Mouse (Mus musculus) adrenal gland, adult (tissue): ENCODE measurements around the gene Yes1.
"Not testable (repeated sequence)": the region's sequence is repeated elsewhere in the genome, so short reads cannot be mapped to it uniquely, and the experiment has no call there.

Experiments used
- DNase-seq, 2 experiments: peaks; one replicate each; pipeline ENCODE4 v3.0.0; 2022 to 2023; ENCODE audit warnings: low spot score in 1 of 2; ENCODE audit not compliant: inconsistent age in 2 of 2

Gene Yes1

GRCm38 (mm10) chr5:32610801-32611340 lies at the start of gene Yes1:
TSS of gene Yes1 (plus strand) at chr5:32611171.
- peak; percentile 93 to 97 for DNase-seq

GRCm38 (mm10) chr5:32564697-32565096 lies 46.3 kb upstream of the Yes1 start:
- no peak for DNase-seq

DNA sequence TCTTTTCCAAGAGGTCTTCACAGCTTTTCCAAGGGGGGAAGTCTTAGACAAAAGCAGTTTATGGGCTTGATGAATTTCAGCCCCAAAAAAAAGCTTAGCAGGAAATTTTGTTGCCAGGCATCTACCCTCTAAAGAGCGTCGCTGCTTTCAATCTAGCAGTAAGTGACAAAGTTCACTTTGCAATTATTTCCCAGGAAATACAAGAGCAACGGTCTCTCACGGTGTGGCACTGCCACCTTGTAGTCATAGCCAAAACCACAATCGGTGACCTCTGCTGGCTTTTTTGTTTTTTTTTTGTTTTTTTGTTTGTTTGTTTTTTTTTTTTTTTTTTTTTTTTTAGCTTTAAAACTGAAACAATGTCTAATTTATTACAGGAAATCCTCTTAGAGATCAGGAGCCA lies 39.2 kb upstream of the Yes1 start:
- no peak for DNase-seq

DNA sequence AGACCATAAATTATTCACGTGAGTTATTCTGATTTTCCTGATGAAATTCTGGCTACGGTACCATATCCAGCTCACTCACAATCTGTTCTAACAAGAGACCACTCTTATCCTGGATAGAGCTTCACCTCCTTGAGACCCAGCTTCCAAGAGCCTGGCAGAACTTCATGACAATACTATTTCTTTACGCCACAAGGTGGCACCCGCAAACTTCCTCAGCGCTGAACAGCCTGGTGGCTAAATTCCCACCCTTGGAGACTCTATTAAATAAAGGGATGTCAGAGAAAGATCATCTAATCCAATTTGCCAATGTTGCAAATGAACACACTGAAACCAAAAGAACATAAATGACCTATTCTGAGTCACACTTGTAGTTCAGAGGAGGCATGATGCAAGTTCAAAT lies 22.8 kb upstream of the Yes1 start:
- DNase-seq, result peak; percentile 72 to 92

DNA sequence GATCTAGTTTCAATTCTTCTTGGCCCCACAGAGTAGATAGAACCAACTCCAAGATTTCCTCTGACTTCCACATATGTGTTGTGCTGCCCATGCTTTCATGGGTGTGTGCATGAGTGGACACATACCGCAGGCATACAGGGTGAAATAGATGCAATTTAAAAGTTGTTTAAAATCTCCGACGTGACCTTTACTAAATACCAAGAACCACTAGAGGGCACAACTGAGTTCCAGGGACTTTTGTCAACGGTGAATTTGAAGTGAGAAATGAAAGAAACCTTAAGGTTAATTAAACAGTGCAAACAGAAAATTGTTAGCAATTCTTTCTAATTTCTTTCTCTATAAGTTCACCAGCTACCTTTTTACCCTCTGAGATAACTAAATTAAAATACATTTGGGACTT lies 17.2 kb upstream of the Yes1 start:
- peak in 1 of 2 experiments; percentile 74 for DNase-seq

DNA sequence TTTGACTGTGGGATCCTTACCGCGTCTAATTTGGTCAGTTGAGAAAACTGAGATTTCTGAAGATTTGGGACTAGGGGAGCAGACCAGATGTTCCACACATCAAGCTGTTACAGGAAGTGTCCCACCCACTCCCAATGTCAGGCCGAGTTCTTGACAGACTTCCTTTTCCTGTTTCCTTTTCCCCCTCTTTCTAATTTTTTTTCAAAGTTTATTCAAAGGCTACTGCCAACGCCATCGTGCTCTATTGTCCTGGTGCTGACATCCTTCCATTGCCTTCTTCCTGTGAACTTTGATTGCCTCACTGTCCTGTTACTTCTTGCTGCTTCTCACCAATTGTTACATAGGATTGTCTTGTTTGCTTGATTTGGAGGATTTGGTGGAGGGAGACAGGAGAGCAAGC lies 16.6 kb upstream of the Yes1 start:
- peak in 1 of 2 experiments; percentile 54 for DNase-seq

DNA sequence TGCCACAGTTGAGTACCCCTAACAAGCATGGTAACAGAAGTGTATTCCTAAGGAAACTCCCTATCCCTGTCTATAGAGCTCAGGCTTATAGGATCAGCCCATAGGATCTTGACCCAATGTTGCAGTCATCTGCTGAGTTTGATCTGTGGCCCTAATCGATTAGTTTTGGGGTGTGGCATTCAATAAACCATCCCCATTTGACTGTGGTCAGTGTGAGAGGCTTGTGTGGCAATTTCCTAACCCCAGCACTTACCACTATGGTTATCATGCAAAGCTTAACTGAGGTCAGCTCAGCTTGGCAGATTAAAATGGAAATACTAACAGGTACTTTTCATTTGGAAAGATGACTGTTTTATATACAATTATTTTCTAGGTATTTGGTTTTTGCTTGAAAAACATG lies 5.1 kb upstream of the Yes1 start:
- DNase-seq, result no peak

- DNase-seq, result peak; percentile 42 to 85
These were observed 3.1 kb upstream of the Yes1 start for GRCm38 (mm10) chr5:32607776-32608355.

- DNase-seq, result peak; percentile 35 to 77
These were observed 2.5 kb upstream of the Yes1 start for GRCm38 (mm10) chr5:32608516-32608915.

DNA sequence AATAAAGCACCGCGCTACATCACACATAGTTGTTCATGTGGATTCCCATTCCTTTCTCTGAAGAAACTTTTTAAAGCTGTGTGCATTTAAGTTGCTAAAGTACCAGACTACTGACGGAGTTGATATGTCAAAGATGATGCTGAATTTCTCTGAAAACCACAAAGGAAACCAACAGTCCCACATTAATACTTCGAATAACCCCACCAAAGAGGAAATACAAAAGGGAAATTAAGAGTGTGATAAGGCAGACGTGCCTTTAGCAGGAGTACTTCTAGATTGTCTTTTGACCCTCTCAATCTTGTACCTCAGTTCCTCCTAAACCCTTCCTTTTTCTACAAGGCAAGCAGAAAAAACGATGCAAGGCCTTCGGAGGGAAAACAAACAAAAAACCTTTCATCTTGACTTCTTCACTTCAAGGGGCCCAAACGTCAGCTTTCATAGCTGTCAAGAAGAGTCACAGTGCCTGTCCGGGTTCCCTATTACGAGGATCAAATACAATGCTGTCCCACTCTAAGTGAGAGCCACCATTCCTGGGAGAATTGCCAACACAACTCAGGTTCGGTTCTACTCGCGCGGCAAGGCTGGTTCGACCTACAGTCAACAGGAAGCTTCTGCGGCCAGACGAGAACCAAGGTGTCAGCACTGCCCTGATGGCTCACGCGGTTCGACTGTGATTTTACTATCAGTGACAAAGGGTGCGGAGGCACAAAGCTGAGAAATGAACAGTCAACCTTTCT lies 739 bp upstream of the Yes1 start:
- no peak for DNase-seq

GRCm38 (mm10) chr5:32611341-32611961 lies 480 bp downstream of the Yes1 start:
- DNase-seq, result no peak

DNA sequence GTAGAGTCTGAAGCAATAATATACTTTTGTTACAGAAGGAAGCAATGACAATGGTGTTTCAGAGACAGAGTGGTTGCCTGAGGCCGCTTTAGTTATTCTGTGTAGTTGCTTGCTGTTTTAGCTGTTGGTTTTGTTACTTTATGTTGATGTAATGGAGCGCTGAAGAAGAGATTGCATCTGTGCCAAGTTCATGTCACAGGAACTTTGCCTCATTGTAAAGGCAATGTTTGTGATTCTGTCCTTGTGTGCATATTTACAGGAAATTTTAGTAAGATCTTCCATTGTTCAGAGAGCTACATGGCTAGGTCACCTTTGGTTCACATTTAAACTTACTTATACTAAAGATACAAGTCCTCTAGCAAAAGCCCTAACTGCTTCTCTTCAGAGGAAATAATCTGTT lies 3.3 kb downstream of the Yes1 start:
- no peak for DNase-seq

DNA sequence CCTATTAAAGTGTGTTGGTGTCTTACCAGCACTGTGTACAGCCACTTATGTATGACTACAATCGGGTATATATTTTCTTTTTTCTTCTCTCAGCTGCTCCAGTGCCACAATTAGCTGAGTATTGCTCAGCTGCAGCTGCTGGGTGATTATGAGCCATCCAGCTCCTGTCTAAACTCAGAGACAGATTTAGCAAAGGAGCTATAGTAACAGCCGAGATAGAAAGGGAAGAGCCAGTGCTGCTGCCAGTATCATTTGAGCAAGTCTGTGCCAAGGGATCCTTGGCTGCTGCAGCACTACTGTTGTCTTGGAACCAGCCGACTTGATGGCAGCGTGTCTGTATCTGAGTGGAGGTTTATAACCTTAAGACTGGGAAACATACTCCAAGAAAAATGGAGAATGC lies 3.7 kb downstream of the Yes1 start:
- peak in 1 of 2 experiments; percentile 55 for DNase-seq

GRCm38 (mm10) chr5:32616489-32616888 lies 5.5 kb downstream of the Yes1 start:
- not testable (repeated sequence) for DNase-seq

DNA sequence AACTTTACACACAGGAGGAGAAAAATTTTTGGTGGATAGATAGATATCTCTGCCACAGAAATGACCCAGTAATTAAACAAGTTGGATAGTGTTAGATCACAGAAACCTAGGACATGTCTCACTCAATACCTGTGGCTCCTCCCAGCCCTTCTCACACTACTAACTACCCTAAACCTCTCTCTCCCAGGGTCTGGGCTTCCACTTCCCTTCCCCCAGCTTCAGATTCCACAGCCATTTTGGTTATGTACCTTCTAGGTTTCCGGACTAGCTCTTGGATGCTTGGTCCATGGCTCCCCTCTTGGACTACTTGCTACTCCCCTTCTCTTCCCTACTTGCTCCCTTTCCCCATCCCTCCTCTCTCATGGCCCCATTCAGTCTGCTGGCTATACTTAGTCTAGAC lies 6.9 kb downstream of the Yes1 start:
- no peak for DNase-seq

- DNase-seq, result no peak
These were observed 12.7 kb downstream of the Yes1 start for GRCm38 (mm10) chr5:32623649-32624048.

- no peak for DNase-seq
These were observed 13.8 kb downstream of the Yes1 start for GRCm38 (mm10) chr5:32624777-32625176.

DNA sequence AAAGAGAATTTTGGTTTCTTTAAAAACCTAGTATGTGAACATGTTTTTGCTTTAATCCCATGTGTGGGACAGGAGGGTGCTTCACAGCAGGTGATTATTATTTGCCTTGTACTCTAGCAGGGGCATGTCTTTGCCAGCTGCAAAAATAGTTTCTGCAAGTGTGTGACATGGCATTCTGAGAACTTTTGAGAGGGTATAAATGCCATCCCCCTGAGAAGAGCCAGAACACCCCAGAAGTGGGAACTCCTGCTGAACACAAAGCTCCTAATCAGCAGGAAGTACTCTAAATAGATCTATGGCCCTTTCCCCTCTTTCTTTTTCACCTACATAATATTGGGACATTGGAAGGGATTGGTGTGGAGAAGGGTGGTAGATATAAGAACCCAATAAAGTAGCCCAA lies 22.2 kb downstream of the Yes1 start:
- no peak for DNase-seq

- peak in 1 of 2 experiments; percentile 59 for DNase-seq
These were observed 46.4 kb downstream of the Yes1 start for GRCm38 (mm10) chr5:32657386-32657785.

DNA sequence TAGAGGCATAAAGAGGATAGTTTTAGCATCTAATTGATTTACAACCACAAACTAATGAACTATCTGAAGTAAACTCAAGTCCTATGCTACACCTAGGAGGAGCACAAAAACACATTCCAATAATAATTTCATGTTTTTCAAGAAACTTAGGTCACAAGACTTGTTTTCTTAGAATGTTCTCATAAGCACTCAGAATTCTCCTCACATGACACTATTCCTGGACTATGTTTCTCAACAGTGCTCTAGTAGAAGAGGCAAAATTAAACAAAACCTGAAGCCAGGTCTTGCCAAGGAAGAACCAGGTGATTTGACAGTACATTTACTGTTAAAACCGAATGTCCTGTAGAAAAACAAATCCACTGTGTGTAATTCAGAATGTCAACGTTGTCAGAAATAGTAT lies 71.5 kb downstream of the Yes1 start:
- DNase-seq, result no peak

GRCm38 (mm10) chr5:32693411-32693810 lies 82.4 kb downstream of the Yes1 start:
- no peak for DNase-seq

- no peak for DNase-seq
These were observed 86.4 kb downstream of the Yes1 start for GRCm38 (mm10) chr5:32697208-32697867.
